ENCODE assay signal across 10 mouse cellular contexts in genomic region chr12:71905640-71906320, GRCm38 (mm10).
DNase-seq lines count a peak whose midpoint lies in the region; ATAC-seq lines count a peak whose summit lies in the region.
"Had no signal": no experiment of that assay in that cellular context is flagged by ENCODE, and none has a peak within 500 bp of the region (broad histone marks: within the 10 kb centered on the region; RNA-seq: fewer than 3 reads in every experiment).

No protein-coding gene starts in this region.

- peaks cover 18% of the 10 kb centered on the region for H3K4me1 ChIP-seq in hindbrain, embryonic 10.5 days (replicated peaks)
- H3K4me1 ChIP-seq in hindbrain, embryonic 11.5 days (replicated peaks; ENCODE audit: control insufficient read depth, insufficient read depth, low read length), result no peaks in the 10 kb centered on the region
- H3K4me1 ChIP-seq in midbrain, embryonic 10.5 days, result peaks cover 24% of the 10 kb centered on the region
- H3K4me1 ChIP-seq in midbrain, embryonic 16.5 days (ENCODE audit: control insufficient read depth, insufficient read depth, low read length), result peaks cover 27% of the 10 kb centered on the region
- peaks cover 79% of the 10 kb centered on the region for H3K4me1 ChIP-seq in heart, embryonic 13.5 days
- H3K4me1 ChIP-seq in stomach, embryonic 15.5 days, result no peaks in the 10 kb centered on the region; the same call in 1 of the 2 replicates

- H3K9me3 ChIP-seq in hindbrain, embryonic 10.5 days, result no peaks in the 10 kb centered on the region
- no peaks in the 10 kb centered on the region for H3K9me3 ChIP-seq in hindbrain, embryonic 11.5 days (ENCODE audit: control insufficient read depth, low read length)
- peaks cover 8% of the 10 kb centered on the region; the same call in 1 of the 2 replicates for H3K9me3 ChIP-seq in midbrain, embryonic 10.5 days (replicated peaks)
- no peaks in the 10 kb centered on the region for H3K9me3 ChIP-seq in midbrain, embryonic 16.5 days (replicated peaks; ENCODE audit: control insufficient read depth, low read length, poor library complexity, severe bottlenecking)
- H3K9me3 ChIP-seq in heart, embryonic 13.5 days, result no peaks in the 10 kb centered on the region
- no peaks in the 10 kb centered on the region for H3K9me3 ChIP-seq in stomach, embryonic 15.5 days
- H3K9me3 ChIP-seq: limb, embryonic 12.5 days had no signal

- H3K4me2 ChIP-seq in hindbrain, embryonic 11.5 days (replicated peaks; ENCODE audit: low read depth, low read length), result no peak overlapping the region
- H3K4me2 ChIP-seq in midbrain, embryonic 16.5 days (ENCODE audit: low read length), result no peak overlapping the region
- H3K4me2 ChIP-seq in heart, embryonic 13.5 days, result no peak overlapping the region
- no peak overlapping the region for H3K4me2 ChIP-seq in stomach, embryonic 15.5 days
- H3K4me2 ChIP-seq: limb, embryonic 12.5 days had no signal

- peak overlapping the region; percentile 4; the same call in 1 of the 2 replicates for H3K27ac ChIP-seq in hindbrain, embryonic 10.5 days
- H3K27ac ChIP-seq in hindbrain, embryonic 11.5 days (ENCODE audit: low read depth, low read length), result no peak overlapping the region
- 0 out of 2 replicates have a peak overlapping the region, but pooled peaks have one; percentile 14 for H3K27ac ChIP-seq in midbrain, embryonic 10.5 days (replicated peaks)
- H3K27ac ChIP-seq in midbrain, embryonic 16.5 days (ENCODE audit: low read length), result no peak overlapping the region
- peak overlapping the region; percentile 84 for H3K27ac ChIP-seq in heart, embryonic 13.5 days (replicated peaks)
- peak overlapping the region; percentile 64 for H3K27ac ChIP-seq in stomach, embryonic 15.5 days
- H3K27ac ChIP-seq: limb, embryonic 12.5 days had no signal

- WGBS in hindbrain, embryonic 10.5 days, result 94% methylated on average over 13 of the region's 13 CpGs
- WGBS in hindbrain, embryonic 11.5 days, result 89% methylated on average over 13 of the region's 13 CpGs
- 92% methylated on average over 13 of the region's 13 CpGs for WGBS in midbrain, embryonic 10.5 days
- 89% methylated on average over 13 of the region's 13 CpGs for WGBS in midbrain, embryonic 16.5 days
- WGBS in heart, embryonic 13.5 days, result 65% methylated on average over 13 of the region's 13 CpGs
- 64% methylated on average over 13 of the region's 13 CpGs for WGBS in stomach, embryonic 15.5 days

- DNase-seq in hindbrain, embryonic 10.5 days (ENCODE audit: low spot score), result no peak
- DNase-seq in hindbrain, embryonic 11.5 days (ENCODE audit: low spot score), result no peak
- no peak for DNase-seq in midbrain, embryonic 10.5 days (ENCODE audit: low spot score)
- no peak for DNase-seq in layer of hippocampus, adult 11-12 months (ENCODE audit: low spot score)
- DNase-seq: adrenal gland, postnatal 25 days had no signal

- no peak for ATAC-seq in hindbrain, embryonic 11.5 days (ENCODE audit: low FRiP score)
- ATAC-seq in midbrain, embryonic 16.5 days, result no peak; the same call in 1 of the 2 replicates
- no peak for ATAC-seq in heart, embryonic 13.5 days (ENCODE audit: extremely low read depth, insufficient number of reproducible peaks, low FRiP score, low TSS enrichment)
- ATAC-seq in stomach, embryonic 15.5 days (ENCODE audit: insufficient read depth, low FRiP score, low read depth), result no peak
- ATAC-seq in megakaryocyte-erythroid progenitor cell, adult 5-6 weeks (replicated peaks; ENCODE audit: low FRiP score, low TSS enrichment, poor library complexity, severe bottlenecking), result no peak

- no peak overlapping the region for H3K4me3 ChIP-seq in hindbrain, embryonic 10.5 days
- no peak overlapping the region for H3K4me3 ChIP-seq in hindbrain, embryonic 11.5 days (ENCODE audit: low read depth, low read length)
- H3K4me3 ChIP-seq in midbrain, embryonic 10.5 days, result no peak overlapping the region
- no peak overlapping the region for H3K4me3 ChIP-seq in midbrain, embryonic 16.5 days (ENCODE audit: low read depth, low read length)
- no peak overlapping the region for H3K4me3 ChIP-seq in heart, embryonic 13.5 days
- H3K4me3 ChIP-seq in stomach, embryonic 15.5 days (replicated peaks), result no peak overlapping the region
- H3K4me3 ChIP-seq: limb, embryonic 12.5 days had no signal

- H3K27me3 ChIP-seq in hindbrain, embryonic 10.5 days (ENCODE audit: insufficient read depth, poor library complexity, severe bottlenecking), result no peaks in the 10 kb centered on the region
- no peaks in the 10 kb centered on the region for H3K27me3 ChIP-seq in hindbrain, embryonic 11.5 days (ENCODE audit: control insufficient read depth, insufficient read depth, low read length)
- H3K27me3 ChIP-seq in midbrain, embryonic 10.5 days (ENCODE audit: low read depth, poor library complexity, severe bottlenecking), result no peaks in the 10 kb centered on the region
- no peaks in the 10 kb centered on the region for H3K27me3 ChIP-seq in midbrain, embryonic 16.5 days (ENCODE audit: control insufficient read depth, insufficient read depth, low read depth, low read length)
- no peaks in the 10 kb centered on the region for H3K27me3 ChIP-seq in heart, embryonic 13.5 days (replicated peaks)
- H3K27me3 ChIP-seq in stomach, embryonic 15.5 days (replicated peaks), result no peaks in the 10 kb centered on the region
- H3K27me3 ChIP-seq: limb, embryonic 12.5 days had no signal

- H3K9ac ChIP-seq in hindbrain, embryonic 11.5 days (ENCODE audit: low read depth, low read length), result no peak overlapping the region
- H3K9ac ChIP-seq in midbrain, embryonic 16.5 days (ENCODE audit: low read depth, low read length), result no peak overlapping the region
- no peak overlapping the region for H3K9ac ChIP-seq in heart, embryonic 13.5 days
- no peak overlapping the region for H3K9ac ChIP-seq in stomach, embryonic 15.5 days
- H3K9ac ChIP-seq: limb, embryonic 12.5 days had no signal

- peaks cover 24% of the 10 kb centered on the region for H3K36me3 ChIP-seq in hindbrain, embryonic 10.5 days
- no peaks in the 10 kb centered on the region for H3K36me3 ChIP-seq in hindbrain, embryonic 11.5 days (ENCODE audit: control insufficient read depth, insufficient read depth, low read length)
- peaks cover 20% of the 10 kb centered on the region for H3K36me3 ChIP-seq in midbrain, embryonic 10.5 days
- H3K36me3 ChIP-seq in midbrain, embryonic 16.5 days (ENCODE audit: control insufficient read depth, insufficient read depth, low read length), result peaks cover 2% of the 10 kb centered on the region
- peaks cover 26% of the 10 kb centered on the region for H3K36me3 ChIP-seq in heart, embryonic 13.5 days
- H3K36me3 ChIP-seq in stomach, embryonic 15.5 days, result 0 out of 2 replicates have a peak, but pooled peaks cover 5% of the 10 kb centered on the region

Comparison
In these comparisons a context has a peak if more than half of its experiments do, and no peak if none do; other contexts are left out.
1. H3K27ac ChIP-seq: peak in hindbrain, embryonic 10.5 days (single experiment), midbrain, embryonic 10.5 days (single experiment), heart, embryonic 13.5 days (single experiment) and stomach, embryonic 15.5 days (single experiment); none in hindbrain, embryonic 11.5 days (single experiment) and midbrain, embryonic 16.5 days (single experiment).